Mouse (Mus musculus) liver, adult 2 months (tissue): ENCODE data around the gene Cmtm1.

ENCODE experiments used
- CTCF ChIP-seq: fragments of 200-500 bp; IDR thresholded peaks from 2 replicates; pipeline ENCODE4 v1.5.1; 2011; ENCODE audit warnings: low read depth, low read length, control low read depth
- POLR2A ChIP-seq: fragments of 200-500 bp; IDR thresholded peaks from 2 replicates; pipeline ENCODE4 v1.6.1; 2011; ENCODE audit warnings: low read length, control low read depth; ENCODE audit not compliant: insufficient read depth; ENCODE audit errors: extremely low read depth

DNA sequence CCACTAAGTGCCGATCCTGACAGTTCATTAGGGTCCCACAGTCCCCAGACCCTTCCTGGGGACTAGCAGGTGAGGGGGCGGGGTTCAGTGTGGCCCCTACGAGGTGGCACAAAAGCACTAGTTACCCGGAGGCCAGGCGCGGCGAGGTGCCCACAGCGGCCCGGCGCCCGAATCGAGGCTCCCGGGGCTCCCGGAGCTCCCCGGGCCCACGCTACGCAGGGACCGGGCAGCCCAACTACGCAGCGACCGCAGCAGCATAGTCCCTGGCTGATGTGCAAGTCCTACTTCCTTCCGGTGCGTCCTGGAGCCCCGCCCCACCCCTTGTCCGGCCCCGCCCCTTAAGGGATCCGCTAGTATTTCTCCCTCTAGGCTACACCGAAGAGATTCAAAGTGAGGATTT is 61.7 kb downstream of the Cmtm1 start, which contains the start of gene Tk2:
- peak; percentile 88 for TF ChIP-seq POLR2A
- no peak for TF ChIP-seq CTCF
